Mouse (Mus musculus): ENCODE data around the gene Cd248.

- TF ChIP-seq CTCF (IDR thresholded peaks at IDR 0.05; ENCODE audit: control insufficient read depth, insufficient read depth, insufficient replicate concordance, low read depth, low read length): no peak
- no peak for TF ChIP-seq POLR2A (IDR thresholded peaks at IDR 0.05; ENCODE audit: control insufficient read depth, low read depth, low read length)
Observed at GRCm38 (mm10) chr19:5083961-5084833, 16.3 kb downstream of the Cd248 start.

Measured in testis, adult 2 months (tissue).